Mouse (Mus musculus) spleen, postnatal 14 days (tissue): ENCODE measurements around the gene Foxp1.

Experiments used
- DNase-seq, 2 experiments: peaks; one replicate each; pipeline ENCODE4 v3.0.0; 2021 to 2022; ENCODE audit warnings: low spot score in 2 of 2

The Foxp1 gene

GRCm38 (mm10) chr6:99522359-99523108 is at the start of gene Foxp1:
TSS of gene Foxp1 (minus strand) at chr6:99522721.
- peak; percentile 29 to 51 for DNase-seq

GRCm38 (mm10) chr6:99572071-99572470 is 49.5 kb upstream of the Foxp1 start:
- no peak for DNase-seq

DNA sequence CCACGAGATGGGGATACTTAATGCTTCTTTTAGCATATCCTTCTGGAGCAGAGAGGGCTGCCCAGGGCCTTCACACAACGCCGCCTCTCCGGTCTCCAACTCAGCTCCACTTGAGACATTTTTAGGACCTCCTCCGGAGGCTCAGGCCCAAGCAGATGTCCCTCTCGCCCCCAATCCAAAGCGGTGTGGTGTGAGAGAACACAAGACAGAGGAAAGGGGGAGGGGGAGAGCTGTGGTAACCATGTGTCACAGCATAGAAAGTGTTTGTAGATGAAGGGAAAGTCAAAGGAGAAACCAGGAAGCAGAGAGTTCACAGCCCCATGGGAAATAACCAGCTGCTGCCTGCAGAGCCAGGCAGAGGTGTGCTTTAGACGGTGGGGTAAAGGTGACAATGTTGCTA is 44.4 kb upstream of the Foxp1 start:
- DNase-seq: no peak

- no peak for DNase-seq
Observed at GRCm38 (mm10) chr6:99564766-99565165, 42.2 kb upstream of the Foxp1 start.

GRCm38 (mm10) chr6:99556950-99557349 is 34.4 kb upstream of the Foxp1 start:
- DNase-seq: no peak

DNA sequence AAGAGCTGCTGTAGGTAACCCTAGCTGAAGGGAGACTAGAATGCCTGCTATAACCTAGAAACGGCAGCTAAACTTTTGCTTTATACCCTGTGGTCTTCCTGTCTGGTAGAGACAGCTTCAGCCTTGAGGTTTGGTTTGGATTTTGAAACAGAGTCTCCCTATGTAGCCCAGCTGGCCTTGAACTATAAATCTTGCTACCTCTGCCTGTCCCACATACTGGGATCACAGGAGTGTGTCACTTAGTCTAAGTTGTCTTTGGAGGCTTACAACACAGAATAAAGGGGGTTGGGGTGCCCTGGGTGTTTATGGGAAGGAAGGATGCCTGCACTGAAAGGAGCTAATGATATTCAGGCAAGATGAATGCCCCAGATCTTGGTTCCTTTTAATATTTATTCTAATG is 30.3 kb upstream of the Foxp1 start:
- DNase-seq: no peak

DNA sequence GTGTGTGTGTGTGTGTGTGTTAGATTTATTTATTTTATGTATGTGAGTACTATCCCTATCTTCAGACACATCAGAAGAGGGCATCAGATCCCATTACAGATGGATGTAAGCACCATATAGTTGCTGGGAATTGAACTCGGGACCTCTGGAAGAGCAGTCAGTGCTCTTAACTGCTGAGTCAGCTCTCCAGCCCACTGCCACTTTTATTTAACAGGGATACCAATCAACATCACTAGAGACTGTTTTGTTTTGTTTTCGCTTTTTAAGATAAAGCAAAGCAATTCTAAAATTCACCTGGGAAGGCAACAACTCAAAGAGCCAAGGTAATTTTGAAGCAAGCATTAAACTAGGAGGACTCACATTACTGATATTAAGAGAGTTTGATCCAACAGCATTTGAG is 23.9 kb upstream of the Foxp1 start:
- DNase-seq: no peak

- no peak for DNase-seq
Observed at GRCm38 (mm10) chr6:99545437-99545836, 22.9 kb upstream of the Foxp1 start.

DNA sequence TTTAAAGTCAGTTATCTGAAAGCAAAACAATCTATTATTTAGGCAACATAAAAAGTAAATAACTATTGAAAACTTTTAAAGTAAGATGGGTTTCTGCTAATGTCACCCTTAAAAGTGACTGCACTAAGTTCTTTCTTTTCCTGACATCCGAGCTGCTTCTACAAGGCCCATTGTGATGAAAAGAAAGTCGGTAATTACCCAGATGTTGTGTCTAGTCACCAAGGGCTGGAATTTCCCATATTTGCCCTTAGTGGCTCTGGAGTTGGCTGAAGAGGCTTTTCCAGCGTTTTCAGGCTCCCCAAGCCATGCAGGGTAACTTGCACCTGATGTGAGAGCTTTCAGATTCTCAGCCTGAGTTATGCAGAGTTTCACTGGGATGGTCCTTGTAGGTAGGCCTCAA is 18.6 kb upstream of the Foxp1 start:
- DNase-seq: no peak

DNA sequence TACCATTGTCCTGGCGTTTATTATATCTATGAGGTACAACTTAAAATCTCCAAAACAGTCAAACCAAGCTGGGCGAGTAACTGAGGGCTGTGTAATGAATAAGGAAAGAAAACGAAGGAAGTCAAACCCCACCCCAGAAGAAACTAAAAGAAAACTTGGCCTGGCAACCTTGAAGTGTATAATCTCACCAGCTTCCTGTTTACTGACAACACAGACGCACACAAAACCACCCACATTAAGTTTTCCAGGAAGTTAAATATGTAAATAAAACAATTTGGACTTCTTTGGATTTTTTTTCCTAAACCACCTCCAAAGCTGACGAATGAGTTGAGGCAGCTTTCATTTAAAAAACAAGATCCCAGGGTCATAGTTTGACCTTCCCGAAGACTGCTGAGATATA is 18.1 kb upstream of the Foxp1 start:
- DNase-seq: no peak

DNA sequence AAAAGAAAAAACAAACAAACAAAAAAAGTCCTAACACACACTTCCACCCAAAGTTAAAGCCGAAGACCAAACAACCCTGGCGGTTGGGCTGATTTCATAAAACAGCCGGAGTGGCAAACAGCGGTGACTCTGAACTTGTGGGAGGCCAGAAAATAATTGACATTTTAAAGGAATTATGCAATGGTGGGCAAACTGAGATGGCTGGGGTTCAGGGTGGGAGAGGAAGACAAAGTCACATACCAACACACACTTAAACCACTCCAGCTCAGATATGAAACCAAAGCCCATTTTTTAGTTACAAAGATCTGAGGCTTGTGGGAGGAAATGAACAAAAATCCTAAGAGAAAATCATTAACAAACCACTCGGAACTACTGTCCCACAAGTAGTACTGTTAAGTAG is 17.6 kb upstream of the Foxp1 start:
- no peak for DNase-seq

DNA sequence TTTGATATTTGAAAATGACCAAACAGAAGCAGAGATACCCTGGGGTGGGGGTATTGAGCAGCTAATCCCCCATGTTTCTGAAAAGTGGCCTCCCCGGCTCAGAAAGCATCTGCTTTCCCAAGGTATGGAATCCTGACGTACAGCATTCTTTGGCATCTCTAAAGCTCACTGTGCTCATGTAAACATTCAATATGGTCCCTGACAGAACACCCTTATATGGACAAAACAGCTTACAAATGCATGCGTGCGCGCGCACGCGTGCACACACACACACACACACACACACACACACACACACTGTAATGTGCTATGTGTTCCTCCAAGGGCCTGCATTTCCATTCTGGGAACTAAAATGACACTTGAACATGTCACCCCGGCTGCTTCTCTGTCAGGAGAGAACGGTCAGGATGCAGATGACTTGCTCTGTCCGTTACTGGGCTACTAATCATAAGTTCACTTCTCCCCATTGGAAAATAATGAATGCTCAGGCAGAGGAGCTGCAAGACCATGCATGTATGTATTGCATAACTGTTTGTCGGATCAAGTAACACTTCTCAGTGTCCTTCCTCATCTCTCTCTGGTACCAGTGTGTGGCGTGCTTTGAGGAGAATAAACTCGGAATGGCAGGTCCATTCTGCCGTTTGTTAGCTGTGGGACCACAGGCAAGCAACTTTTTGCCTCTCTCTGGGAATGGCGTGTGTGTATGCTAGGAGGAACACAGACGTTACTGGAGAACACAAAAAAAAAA is 15.8 kb upstream of the Foxp1 start:
- no peak for DNase-seq

- no peak for DNase-seq
Observed at GRCm38 (mm10) chr6:99534211-99534745, 11.8 kb upstream of the Foxp1 start.

- DNase-seq: no peak
Observed at GRCm38 (mm10) chr6:99532458-99532857, 9.9 kb upstream of the Foxp1 start.

GRCm38 (mm10) chr6:99528972-99529371 is 6.5 kb upstream of the Foxp1 start:
- DNase-seq: no peak

GRCm38 (mm10) chr6:99527457-99528105 is 5.1 kb upstream of the Foxp1 start:
- DNase-seq: no peak

GRCm38 (mm10) chr6:99525351-99525750 is 2.8 kb upstream of the Foxp1 start:
- DNase-seq: no peak

DNA sequence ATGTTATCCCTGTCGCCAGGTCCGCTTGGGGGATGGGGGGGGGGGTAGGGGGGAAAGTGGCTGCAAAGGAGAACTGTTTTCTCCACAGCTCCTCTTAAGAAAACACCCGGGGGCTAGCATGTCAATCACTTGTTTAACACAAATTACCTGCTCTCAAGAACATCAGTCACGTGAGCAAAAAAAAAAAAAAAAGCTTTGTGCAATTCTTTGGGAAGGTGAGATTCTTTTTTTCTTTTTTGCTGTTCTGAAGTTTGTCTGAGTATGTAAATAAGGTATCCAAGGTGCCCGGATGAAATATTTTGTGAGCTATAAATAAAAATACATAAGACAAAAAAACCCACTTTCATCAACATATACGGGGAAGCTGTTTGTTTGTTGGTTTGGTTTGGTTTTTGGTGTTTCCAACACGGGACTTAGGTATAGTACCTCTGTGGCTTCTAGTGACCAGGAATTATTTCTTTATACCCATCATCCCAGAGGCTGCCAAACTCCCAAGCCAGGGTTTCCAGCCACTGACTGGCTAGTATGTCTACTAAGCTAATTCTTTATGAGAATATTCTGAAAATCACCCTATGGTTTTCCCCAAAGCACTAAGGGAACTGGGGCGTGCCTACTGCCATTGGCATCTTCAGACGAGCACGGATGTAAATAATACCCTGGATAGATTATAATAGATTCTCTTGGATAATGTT is 1.3 kb upstream of the Foxp1 start:
- DNase-seq: no peak

DNA sequence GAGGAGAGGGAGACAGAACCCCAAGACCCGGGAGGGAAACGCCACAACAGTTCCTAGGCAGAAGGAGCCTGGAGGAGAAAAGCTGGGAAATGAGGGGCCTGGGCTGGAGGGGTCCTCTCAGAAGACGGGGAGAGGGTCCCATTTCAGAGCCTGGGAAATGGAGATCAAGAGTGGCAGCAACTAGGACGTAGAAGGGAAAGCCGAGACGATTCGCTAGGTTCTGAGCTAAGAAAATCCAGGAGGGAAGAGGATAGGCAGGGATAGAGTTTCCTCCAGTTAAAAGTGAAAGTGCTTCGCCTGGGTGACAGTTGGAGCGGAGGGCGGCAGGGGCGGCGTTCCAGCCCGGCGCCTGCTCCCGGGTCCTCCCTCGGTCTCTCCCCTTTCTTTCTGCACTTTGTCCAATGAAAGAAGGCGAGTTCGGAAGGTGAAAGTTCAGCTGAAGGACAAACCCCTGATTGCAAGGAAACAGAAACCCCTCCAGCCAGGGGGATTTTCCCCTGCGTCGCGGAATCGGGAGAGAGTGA is 650 bp upstream of the Foxp1 start:
- DNase-seq: peak in 1 of 2 experiments; percentile 33

- peak in 1 of 2 experiments; percentile 31 for DNase-seq
Observed at GRCm38 (mm10) chr6:99521641-99522358, 721 bp downstream of the Foxp1 start.
